Mouse (Mus musculus) forebrain, embryonic 14.5 days (tissue): ENCODE results near the gene Sema3e. TPM values are rescaled to one million over a fixed set of nuclear protein-coding genes. Genes with fewer than 3 reads are reported as not detected.

Source experiments
- ATAC-seq: fragments of 200-750 bp; cut with Nextera tagmentation; 2 replicates; pipeline ENCODE4 v1.8.0; 2017; ENCODE audit warnings: mild to moderate bottlenecking, moderate library complexity
- DNase-seq: peaks from one replicate; pipeline ENCODE4 v3.0.0-alpha.2; 2015; ENCODE audit warnings: low spot score
- H3K27ac ChIP-seq: fragments of 300-500 bp; sonication (generic); 2 replicates; pipeline ENCODE4 v1.5.1; 2014; ENCODE audit warnings: low read depth, mild to moderate bottlenecking, control low read depth, low read length, moderate library complexity
- H3K27me3 ChIP-seq: fragments of 300-500 bp; sonication (generic); replicated peaks from 2 replicates; pipeline ENCODE4 v1.6.1; 2014; ENCODE audit warnings: low read length, control low read depth, mixed read lengths; ENCODE audit not compliant: control insufficient read depth, insufficient read depth
- H3K36me3 ChIP-seq: fragments of 300-500 bp; sonication (generic); 2 replicates; pipeline ENCODE4 v1.6.1; 2014; ENCODE audit warnings: low read length, control low read depth; ENCODE audit not compliant: control insufficient read depth, insufficient read depth
- H3K4me1 ChIP-seq: fragments of 300-500 bp; sonication (generic); 2 replicates; pipeline ENCODE4 v1.6.1; 2014; ENCODE audit warnings: antibody characterized with exemption, low read length, control low read depth; ENCODE audit not compliant: control insufficient read depth, insufficient read depth
- H3K4me2 ChIP-seq: fragments of 300-500 bp; sonication (generic); 2 replicates; pipeline ENCODE4 v1.6.1; 2014; ENCODE audit warnings: mild to moderate bottlenecking, control low read depth, low read length
- H3K4me3 ChIP-seq: fragments of 300-500 bp; sonication (generic); 2 replicates; pipeline ENCODE4 v1.5.1; 2014; ENCODE audit warnings: low read depth, low read length, control low read depth
- H3K9ac ChIP-seq: fragments of 300-500 bp; sonication (generic); 2 replicates; pipeline ENCODE4 v1.6.1; 2014; ENCODE audit warnings: mild to moderate bottlenecking, low read length, control low read depth, moderate library complexity
- H3K9me3 ChIP-seq: fragments of 300-500 bp; sonication (generic); replicated peaks from 2 replicates; pipeline ENCODE4 v1.6.1; 2016; ENCODE audit warnings: low read length, control low read depth, mixed read lengths; ENCODE audit not compliant: control insufficient read depth
- WGBS: fragments of 180-500 bp; shearing (Covaris S2); extraction: QIAGEN DNeasy Blood & Tissue Kit; methylation state at CpG from one replicate; pipeline ENCODE4 v1.1.7; 2014; 5-methylcytosine and 5-hydroxymethylcytosine counted together
- polyA plus RNA-seq: library from polyadenylated mRNA; unstranded; fragments of >200 nt; fragmentation: Nextera tagmentation; extraction: Ambion mirVana; gene quantifications from 2 replicates; pipeline ENCODE4 v1.2.1, GENCODE M21; 2014

Gene Sema3e
- polyA plus RNA-seq: 1.8 and 2.4 TPM in 2 replicates

GRCm38 (mm10) chr5:14025205-14026124 lies at the start of gene Sema3e:
Sema3e (plus strand) TSS chr5:14025276.
- under 1% methylated on average over 47 of the region's 47 CpGs for WGBS
- no peak within 1 kb of the TSS for H3K27ac ChIP-seq
- H3K4me3 ChIP-seq: peak within 1 kb of the TSS; percentile 48
- H3K9ac ChIP-seq: peak within 1 kb of the TSS; percentile 66
- ATAC-seq (peak; percentile 85), DNase-seq (peak; percentile 56)
- H3K4me2 ChIP-seq: peak within 1 kb of the TSS; percentile 91
- H3K4me1 ChIP-seq: peaks cover 6% of the 10 kb centered on the region; the same call in 1 of the 2 replicates
- H3K36me3 ChIP-seq: no peaks in the 10 kb centered on the region
- H3K9me3 ChIP-seq: 0 out of 2 replicates have a peak, but pooled peaks cover 4% of the 10 kb centered on the region
- H3K27me3 ChIP-seq: no peaks in the 10 kb centered on the region

DNA sequence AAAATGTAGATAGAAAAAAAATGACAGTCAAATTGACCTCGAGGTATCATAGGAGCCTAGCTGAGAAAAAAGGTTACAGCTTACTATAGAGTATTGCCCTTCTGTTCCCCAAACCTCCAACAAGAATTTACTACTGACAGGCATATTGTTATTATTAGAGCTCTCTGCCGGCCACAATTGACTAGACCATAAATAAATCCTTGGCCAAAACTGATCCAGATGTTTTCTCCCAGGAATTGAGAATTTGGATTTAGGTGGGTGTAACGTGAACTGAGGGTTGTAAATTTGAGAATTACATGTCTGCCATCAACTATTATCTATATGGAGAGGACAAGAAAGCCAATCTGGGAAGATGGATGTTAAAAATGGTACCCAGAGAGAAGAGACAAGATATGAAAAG lies 47.5 kb upstream of the Sema3e start:
- Histone ChIP-seq H3K4me1 (peaks cover 4% of the 10 kb centered on the region; the same call in 1 of the 2 replicates), H3K4me3 (no peak overlapping the region), H3K9me3 (no peaks in the 10 kb centered on the region), H3K27me3 (no peaks in the 10 kb centered on the region), H3K27ac (no peak overlapping the region), H3K4me2 (no peak overlapping the region), H3K36me3 (no peaks in the 10 kb centered on the region), H3K9ac (no peak overlapping the region)
- ATAC-seq (no peak), DNase-seq (no peak)
- 80% methylated on average over 3 of the region's 3 CpGs for WGBS

- H3K4me2 ChIP-seq: no peak overlapping the region
- 88% methylated on average over 4 of the region's 4 CpGs for WGBS
- no peaks in the 10 kb centered on the region for H3K27me3 ChIP-seq
- no peaks in the 10 kb centered on the region for H3K36me3 ChIP-seq
- no peak overlapping the region for H3K27ac ChIP-seq
- ATAC-seq (no peak), DNase-seq (no peak)
- no peak overlapping the region for H3K4me3 ChIP-seq
- H3K9ac ChIP-seq: no peak overlapping the region
- H3K4me1 ChIP-seq: peaks cover 7% of the 10 kb centered on the region; the same call in 1 of the 2 replicates
- no peaks in the 10 kb centered on the region for H3K9me3 ChIP-seq
Measured at GRCm38 (mm10) chr5:13979156-13979555, 45.9 kb upstream of the Sema3e start.

DNA sequence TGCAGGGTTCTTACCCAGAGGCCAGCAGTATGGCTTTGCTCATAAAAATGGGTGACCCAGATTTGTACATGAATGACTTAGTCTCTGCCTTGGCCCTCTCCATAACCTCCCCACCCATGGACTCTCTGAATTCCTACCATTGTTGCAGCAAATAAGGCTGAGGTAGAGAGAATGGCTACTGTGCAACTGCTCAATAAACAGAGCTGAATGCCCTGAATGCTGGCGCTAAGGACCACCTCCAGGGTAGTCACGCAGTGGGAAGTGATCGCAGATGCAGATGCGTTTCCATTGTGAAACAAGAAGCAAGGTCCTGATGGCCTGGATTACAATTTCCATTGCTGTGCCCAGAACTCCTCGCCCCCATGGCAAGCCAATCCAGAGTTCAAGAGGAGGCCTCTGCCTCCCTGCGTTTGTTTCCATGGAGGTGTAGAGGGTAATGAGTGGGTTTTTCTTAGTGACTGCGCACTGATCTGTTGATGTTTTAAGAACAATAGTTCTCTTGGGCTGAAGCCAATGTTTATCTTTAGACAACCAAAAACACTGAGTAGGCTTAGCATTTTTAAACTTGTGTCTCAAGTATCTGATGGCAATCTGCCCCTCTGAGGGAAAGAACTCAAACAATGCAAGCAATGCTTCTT lies 42.5 kb upstream of the Sema3e start:
- 3% methylated on average over 7 of the region's 7 CpGs for WGBS

GRCm38 (mm10) chr5:13983608-13984007 lies 41.5 kb upstream of the Sema3e start:
- Histone ChIP-seq H3K36me3 (no peaks in the 10 kb centered on the region), H3K4me1 (peaks cover 7% of the 10 kb centered on the region; the same call in 1 of the 2 replicates), H3K27ac (no peak overlapping the region), H3K4me2 (no peak overlapping the region), H3K4me3 (no peak overlapping the region), H3K9ac (no peak overlapping the region), H3K27me3 (no peaks in the 10 kb centered on the region), H3K9me3 (no peaks in the 10 kb centered on the region)
- ATAC-seq (no peak), DNase-seq (no peak)
- 81% methylated on average over 4 of the region's 4 CpGs for WGBS

More for the DNA sequence above, 42.5 kb upstream of the Sema3e start:
- Histone ChIP-seq H3K27ac (no peak overlapping the region), H3K4me2 (no peak overlapping the region), H3K4me3 (no peak overlapping the region), H3K9ac (no peak overlapping the region), H3K27me3 (no peaks in the 10 kb centered on the region), H3K4me1 (peaks cover 7% of the 10 kb centered on the region; the same call in 1 of the 2 replicates), H3K36me3 (no peaks in the 10 kb centered on the region), H3K9me3 (no peaks in the 10 kb centered on the region)
- ATAC-seq: peak; percentile 89
- peak; percentile 67 for DNase-seq

DNA sequence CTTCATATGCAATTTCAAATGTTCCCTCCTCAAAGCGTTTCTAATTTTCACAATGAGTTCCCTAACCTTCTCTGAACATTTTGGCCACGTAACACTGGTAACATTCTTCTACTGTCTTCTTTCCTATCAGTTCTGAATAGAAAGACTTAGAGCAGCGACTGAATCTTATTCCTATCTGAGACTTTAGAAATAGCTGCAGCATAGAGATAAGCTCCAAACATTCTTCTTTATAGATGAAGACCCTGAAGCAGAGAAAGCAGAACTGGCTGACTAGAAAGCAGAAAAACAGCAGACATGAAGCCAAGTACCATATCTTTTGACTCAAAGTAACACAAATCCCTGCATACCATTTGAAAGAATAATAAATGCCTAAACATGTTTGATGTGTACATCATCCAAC lies 39.4 kb upstream of the Sema3e start:
- H3K4me3 ChIP-seq: no peak overlapping the region

DNA sequence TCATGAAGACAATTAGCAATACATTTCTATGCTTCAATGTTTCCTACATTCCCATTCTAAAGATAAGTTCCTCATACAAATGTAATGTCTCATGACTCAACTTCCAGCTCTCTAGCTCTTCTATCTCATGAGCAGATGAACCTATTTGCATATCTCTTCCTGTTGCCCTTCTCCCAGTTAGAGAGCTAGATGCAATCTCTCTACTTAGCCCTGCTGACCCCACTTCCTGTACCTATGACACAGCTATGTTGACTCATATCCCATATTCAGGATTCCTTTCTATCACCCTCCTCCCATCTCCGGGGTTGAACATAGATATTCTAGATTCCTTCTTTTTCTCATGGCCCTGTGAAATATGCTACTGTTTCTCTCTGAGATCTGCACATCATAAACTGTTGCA lies 38.0 kb upstream of the Sema3e start:
- Histone ChIP-seq H3K4me2 (no peak overlapping the region), H3K27ac (no peak overlapping the region), H3K36me3 (no peaks in the 10 kb centered on the region), H3K27me3 (no peaks in the 10 kb centered on the region), H3K9me3 (no peaks in the 10 kb centered on the region), H3K9ac (no peak overlapping the region), H3K4me1 (peaks cover 7% of the 10 kb centered on the region; the same call in 1 of the 2 replicates), H3K4me3 (no peak overlapping the region)
- 94% methylated on average over 1 of the region's 1 CpGs for WGBS
- ATAC-seq (no peak), DNase-seq (no peak)

More for the DNA sequence above, 39.4 kb upstream of the Sema3e start:
- Histone ChIP-seq H3K9ac (no peak overlapping the region), H3K36me3 (no peaks in the 10 kb centered on the region), H3K27me3 (no peaks in the 10 kb centered on the region), H3K9me3 (no peaks in the 10 kb centered on the region), H3K4me2 (no peak overlapping the region), H3K27ac (no peak overlapping the region), H3K4me1 (peaks cover 7% of the 10 kb centered on the region; the same call in 1 of the 2 replicates)
- no peak for DNase-seq
- WGBS: 93% methylated on average over 3 of the region's 3 CpGs
- ATAC-seq: no peak

DNA sequence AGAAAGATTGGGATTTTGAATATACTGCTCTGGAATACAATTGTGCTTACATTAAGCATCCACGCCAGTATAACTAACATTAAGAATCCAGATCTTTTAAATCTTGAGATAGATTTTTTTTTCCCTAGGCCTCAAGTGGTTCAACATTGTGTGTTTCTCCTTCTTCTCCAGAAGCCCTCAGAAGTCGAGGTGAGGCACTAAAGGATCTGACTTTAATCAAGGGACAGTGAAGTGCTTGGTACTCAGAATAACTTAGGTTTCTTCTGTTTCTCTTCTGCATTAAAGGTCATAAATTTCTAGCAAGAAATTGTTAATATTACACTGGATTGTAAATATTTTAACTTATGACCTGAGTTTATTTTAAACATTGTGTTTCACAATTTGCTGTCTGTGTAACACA lies 37.1 kb upstream of the Sema3e start:
- no peaks in the 10 kb centered on the region for H3K27me3 ChIP-seq
- no peaks in the 10 kb centered on the region for H3K9me3 ChIP-seq
- 71% methylated on average over 2 of the region's 2 CpGs for WGBS
- H3K36me3 ChIP-seq: no peaks in the 10 kb centered on the region
- no peak overlapping the region for H3K4me3 ChIP-seq
- no peak for ATAC-seq
- H3K9ac ChIP-seq: no peak overlapping the region
- no peak for DNase-seq
- no peaks in the 10 kb centered on the region for H3K4me1 ChIP-seq
- no peak overlapping the region for H3K27ac ChIP-seq
- H3K4me2 ChIP-seq: no peak overlapping the region
